Mouse (Mus musculus): ENCODE measurements around the gene Plpp7.
A peak's percentile ranks its signal among the peaks of the same experiment; 100 is the strongest.

Gene Plpp7

DNA sequence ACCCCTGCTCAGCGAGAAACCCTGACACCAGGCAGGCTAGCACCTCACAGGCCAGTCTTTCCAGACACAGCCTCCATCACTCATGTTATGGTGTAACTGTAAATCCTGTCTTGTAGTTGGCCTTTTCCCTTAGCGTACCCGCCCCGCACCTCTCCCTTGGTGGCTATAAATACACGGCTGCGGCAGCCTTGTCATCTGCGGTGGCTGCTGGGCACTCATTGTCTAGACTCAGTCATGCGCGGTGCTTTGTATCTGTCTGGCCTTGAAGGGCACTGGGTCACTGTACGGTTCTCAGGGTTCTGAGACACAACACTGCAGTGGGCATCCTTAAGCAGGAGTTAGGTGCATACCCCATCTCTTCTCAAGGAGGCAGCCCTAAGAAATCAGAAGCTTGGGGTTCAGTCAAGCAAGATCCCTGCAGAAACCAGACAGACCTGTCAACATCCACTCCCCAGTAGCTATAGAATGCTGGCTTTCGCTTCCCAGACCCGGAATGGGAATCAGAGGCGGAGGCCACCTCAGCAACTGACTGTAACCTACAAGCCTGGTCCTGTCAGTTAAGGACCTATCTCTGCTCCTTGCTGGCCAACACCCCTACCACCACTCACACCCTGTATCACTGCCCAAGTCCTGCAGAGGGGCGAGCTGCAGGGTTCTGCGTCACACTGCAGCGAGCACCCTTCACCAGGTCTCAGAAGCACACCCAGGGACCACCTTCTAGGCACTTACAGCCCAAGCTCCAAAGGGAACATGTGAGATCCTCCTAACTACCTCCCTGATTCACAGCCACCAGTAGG, 10.0 kb downstream of the Plpp7 start:
- DNase-seq: no peak

DNA sequence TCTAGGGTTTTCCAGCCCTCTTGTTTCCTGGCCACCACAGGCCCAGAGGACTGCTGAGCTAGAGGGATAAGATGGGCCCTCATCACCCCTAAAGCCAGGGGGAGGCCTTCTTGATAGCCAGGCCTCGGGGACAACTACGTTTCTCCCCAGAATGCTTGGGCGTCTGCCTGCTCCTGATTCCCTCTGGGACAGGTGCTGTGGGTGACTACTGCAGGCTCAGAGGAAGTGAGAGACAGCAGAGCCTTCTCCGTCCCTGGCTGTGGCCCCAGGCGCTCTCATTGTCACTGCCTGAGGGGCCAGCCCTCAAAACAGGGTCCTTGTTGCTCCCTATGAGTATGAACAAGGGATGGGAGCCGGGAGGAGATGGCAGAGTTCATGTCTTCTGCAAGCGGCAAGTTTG, 10.6 kb downstream of the Plpp7 start:
- DNase-seq: no peak

- DNase-seq: no peak
Measured at GRCm38 (mm10) chr2:32111268-32111667, 15.9 kb downstream of the Plpp7 start.

DNA sequence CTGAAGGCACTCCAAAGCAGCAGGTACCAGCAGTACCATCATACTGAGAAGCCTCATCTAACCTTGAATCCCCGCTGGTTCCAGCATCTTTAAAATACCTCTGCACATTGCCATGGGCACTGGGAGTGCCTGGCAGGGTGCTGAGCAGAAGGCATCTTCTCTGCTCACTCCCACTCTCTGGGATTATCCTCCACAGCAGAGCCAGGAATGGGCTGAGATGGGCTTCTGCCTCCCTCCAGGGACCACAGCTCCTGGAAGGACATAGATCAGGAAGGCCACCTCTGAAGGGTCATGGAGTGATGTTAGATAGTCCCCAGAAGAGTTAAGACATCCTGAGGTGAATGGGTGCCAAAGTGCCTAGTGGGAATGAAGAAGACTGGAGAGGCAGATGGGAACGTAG, 17.2 kb downstream of the Plpp7 start:
- DNase-seq: no peak

GRCm38 (mm10) chr2:32115851-32116268, 20.5 kb downstream of the Plpp7 start:
- DNase-seq: no peak

GRCm38 (mm10) chr2:32119802-32120750, 24.7 kb downstream of the Plpp7 start:
- no peak for DNase-seq

DNA sequence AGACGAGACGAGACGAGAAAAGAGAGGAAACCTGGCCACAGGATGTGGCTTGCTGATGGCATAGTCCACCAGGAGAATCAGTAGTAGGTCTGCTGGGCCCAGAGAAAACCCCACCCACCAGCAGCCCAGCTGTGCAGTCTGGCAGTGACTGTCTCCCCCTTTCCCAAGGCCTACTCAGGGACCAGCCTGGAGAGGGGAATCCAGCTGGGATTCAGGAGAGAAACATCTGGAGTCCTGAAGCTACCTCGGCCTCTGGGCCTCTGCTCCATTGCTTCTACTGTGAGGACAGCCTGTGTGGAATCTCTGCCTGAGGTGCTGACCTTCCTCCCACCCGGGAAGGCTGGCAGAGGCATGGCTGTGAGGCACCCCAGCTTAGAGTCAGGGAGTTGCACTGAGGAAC, 25.8 kb downstream of the Plpp7 start:
- DNase-seq: no peak

GRCm38 (mm10) chr2:32121785-32122184, 26.5 kb downstream of the Plpp7 start:
- no peak for DNase-seq

DNA sequence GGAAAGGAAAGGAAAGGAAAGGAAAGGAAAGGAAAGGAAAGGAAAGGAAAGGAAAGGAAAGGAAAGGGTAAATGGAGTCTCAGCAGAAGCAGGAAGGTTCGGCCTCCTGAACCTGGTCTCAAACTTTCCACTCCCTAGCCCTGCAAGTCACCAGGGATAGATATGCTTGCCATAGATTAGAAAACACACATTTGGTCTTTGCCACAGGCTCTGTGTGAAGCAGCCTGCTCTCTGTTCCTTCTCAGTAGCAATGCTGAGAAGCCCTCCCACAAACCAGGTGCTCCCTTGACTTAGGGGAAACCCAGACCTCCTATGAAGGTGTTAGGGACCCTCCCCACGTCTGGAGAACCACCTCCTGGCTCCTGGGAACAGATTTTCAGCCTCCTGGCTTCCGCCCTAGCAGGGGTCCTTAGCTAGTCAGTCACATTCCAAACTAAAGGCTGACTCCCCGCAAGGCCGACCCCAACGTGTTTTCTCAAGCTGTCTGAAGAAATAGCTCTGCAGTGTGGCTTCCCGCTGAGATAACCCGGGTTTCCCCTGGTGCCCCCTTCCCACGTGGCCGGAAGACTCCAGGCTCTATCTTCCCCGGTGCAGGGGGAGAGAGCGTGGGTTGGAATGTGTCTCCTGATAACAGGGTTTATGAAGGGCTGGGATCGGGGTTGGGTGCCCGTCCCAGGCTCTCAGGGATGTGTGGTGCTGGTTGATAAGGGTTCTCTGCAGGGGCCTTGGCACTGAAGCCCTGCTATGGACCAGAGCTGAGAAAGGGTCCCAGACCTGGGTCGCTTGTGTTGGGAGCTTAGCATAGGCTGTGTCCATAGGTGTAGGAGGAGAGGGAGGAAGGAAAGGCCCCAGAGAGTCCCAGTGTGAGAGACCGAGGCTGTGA, 32.6 kb downstream of the Plpp7 start:
- DNase-seq: no peak

- DNase-seq: no peak
Measured at GRCm38 (mm10) chr2:32128536-32128841, 33.2 kb downstream of the Plpp7 start.

DNA sequence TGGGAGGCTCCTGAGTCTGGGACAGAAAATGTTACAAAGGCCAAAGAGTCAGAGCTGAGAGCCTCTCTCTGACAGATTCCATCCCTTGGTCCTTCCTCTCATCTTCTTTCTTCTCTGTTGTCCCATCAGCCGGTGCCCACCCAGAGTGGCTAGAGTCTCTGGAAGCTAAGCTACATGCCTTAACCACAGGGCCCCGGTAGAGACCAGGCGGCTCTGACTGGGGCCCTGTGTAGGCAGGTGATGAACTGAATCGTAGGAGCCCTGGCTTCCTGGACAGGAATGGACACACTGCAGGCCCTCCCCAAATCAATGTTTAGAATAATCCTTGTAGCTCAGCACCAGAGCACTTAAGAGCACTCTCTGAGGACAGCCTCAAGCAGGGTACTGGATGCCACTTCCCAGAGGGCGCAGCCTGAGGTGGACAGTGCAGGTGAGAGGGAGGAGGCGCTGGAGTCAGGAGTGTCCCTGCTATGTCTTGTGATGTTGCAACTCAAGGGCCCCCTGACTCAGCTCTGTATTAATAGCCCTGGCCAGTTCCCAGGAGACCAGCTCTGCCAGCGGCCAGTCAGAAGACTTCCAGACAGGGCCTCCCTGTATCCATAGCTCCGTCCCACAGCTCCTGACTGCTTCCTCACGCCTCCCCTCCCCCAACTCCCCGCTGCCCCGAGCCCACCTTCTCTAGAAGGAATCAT, 34.2 kb downstream of the Plpp7 start:
- no peak for DNase-seq

DNA sequence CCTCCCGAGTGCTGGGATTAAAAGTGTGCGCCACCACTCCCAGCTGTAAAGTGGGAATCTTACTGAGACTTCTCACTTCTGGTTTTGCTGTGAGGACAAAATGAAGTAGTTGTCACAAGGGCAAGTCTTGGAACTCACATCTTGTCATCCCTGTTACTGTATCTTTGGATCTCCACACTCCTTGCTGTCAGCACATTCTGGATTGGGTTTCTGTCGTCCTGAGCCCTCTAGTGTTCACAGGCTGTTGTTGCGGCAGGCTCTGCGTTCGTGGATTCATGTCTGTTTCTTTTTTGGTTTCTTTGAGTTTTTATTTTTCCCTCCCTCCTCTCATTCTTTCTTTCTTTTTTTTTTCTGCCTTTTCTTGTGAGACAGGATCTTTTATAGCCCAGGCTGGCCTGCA, 35.1 kb downstream of the Plpp7 start:
- peak; percentile 72 for DNase-seq

DNA sequence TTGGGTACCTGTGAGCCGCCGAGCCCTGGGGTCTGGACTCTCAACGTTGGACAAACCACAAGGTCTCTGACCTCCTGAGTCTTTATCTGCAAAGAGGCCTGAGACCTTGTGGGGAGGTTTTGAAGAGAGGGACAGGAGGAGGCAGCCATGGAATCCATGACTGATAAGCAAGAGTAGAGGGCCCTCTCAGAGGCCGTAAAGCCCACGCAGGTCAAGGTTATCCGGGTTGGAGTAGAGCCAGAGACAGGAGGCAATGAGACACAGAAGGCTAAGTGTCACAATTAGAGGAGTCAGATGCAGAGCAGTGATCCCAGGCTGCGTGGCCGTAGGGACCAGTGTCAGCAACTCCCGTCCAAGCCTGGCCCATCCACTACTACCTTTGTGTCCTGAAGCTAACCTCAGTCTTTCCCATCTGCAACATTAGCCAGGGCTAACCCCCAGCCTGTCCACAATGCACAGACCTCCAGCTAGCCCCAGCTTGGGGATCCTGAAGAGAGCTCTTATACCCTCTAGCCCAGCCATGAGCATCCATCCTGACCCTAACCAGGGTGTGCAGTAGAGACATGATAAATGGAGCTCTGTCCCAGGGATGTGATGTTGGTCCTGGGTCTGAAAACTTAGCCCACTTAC, 36.0 kb downstream of the Plpp7 start:
- DNase-seq: no peak

GRCm38 (mm10) chr2:32131866-32132566, 36.7 kb downstream of the Plpp7 start:
- DNase-seq: no peak

DNA sequence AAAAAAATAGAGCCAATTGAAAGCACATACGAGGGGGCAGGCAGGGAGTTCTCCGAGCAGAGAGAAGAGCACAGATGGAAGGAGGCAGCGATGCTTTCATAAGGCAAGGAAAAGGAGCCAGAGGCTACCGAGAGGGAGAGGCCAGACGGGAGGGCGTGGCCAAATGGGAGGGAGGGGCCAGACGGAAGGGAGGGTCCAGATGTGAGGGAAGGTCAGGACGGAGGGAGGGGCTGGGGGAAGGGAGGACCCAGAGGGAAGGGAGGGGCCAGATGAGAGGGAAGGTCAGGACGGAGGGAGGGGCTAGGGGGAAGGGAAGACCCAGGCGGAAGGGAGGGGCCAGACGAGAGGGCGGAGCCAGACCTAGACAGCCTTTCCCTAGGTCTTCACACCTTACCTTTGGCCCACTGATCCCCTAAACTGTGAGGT, 37.3 kb downstream of the Plpp7 start:
- DNase-seq: peak; percentile 81

- peak; percentile 94 for DNase-seq
Measured at GRCm38 (mm10) chr2:32134039-32134438, 38.7 kb downstream of the Plpp7 start.

DNA sequence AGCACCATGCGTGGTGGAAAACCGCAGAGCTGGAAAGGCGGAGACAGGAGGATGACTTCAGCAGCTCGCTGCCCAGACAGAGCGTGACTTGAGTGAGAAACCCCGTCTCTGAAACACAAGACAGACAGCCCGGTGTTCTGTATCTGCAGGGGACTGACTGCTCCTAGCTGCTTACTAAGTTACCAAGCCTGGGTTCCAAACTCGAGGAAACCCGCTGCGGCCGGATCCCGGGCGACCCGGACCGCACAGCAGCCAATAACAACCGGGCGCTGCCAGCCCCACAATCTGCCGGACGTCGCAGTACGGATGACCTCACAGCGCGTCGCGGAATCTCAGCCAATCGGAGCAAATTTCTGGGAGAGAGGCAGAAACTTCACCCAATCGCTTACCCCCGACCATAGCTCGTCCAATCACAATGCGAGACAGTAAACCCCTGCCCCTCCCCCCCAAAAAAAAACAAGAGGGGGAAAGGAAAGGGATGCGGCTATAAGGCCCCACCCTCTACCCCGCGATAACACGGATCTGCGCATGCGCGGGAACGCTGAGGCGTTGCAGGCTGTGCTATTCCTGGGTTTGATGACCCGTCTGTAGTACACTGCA, 42.4 kb downstream of the Plpp7 start:
- peak; percentile 97 for DNase-seq

DNA sequence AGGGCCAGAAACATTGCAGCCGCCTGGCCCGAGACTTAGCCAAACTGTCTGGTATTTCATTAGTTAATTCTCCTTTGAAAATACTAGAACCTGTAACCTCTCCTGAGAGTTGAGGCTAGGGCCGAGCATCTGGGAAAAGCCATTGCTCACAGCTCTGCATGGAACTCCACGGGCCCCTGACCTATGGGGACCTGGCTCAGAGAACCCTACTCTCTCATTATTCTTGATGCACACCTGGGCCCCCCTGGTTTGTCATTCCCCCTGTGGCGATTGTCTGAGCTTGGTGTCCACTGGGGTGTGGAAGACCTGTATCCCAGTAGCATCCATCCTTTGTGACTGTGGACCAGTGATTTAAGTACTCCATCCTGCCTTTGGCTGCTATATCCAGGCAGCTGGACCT, 44.0 kb downstream of the Plpp7 start:
- DNase-seq: no peak

- peak; percentile 71 for DNase-seq
Measured at GRCm38 (mm10) chr2:32140498-32140934, 45.2 kb downstream of the Plpp7 start.

- DNase-seq: no peak
Measured at GRCm38 (mm10) chr2:32141602-32142001, 46.3 kb downstream of the Plpp7 start.

DNA sequence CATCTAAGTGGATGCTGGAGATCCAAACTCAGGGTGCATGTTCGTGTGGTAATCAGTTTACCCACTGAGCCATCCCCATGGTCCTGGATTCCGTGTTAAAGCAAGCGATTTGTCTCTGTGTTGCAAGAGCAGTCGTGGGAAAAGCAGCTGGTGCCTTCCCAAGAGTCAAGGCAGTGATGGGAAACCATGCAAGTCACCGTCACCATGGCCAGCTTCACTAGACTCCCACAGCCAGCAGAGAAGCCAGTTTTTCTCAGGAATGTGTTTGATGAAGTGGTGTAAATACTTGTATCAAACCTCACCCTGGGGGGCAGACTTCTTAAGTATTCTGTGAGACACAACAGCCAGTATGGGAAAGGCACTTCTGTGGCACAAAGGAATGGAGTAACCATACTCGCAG, 47.0 kb downstream of the Plpp7 start:
- no peak for DNase-seq

All from kidney, postnatal 10 days (tissue).